Mouse (Mus musculus): Measurements from ENCODE around the gene Dnmt1.

Gene Dnmt1

DNA sequence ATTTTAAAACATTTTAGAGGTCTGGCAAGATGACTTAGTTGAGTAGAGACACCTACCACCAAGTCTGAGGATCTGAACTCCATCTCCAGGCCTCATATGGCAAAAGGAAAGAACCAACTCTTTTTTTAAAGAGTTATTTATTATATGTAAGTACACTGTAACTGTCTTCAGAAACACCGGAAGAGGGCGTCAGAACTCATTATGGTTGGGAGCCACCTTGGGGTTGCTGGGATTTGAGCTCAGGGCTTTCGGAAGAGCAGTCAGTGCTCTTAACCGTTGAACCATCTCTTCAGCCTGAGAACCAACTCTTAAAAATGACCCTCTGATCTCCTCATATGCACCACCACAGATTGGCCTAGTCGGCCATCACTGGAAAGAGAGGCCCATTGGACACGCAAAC is 72.5 kb downstream of the Dnmt1 start:
- DNase-seq (ENCODE audit: low spot score in 2 of 2): no peak

DNA sequence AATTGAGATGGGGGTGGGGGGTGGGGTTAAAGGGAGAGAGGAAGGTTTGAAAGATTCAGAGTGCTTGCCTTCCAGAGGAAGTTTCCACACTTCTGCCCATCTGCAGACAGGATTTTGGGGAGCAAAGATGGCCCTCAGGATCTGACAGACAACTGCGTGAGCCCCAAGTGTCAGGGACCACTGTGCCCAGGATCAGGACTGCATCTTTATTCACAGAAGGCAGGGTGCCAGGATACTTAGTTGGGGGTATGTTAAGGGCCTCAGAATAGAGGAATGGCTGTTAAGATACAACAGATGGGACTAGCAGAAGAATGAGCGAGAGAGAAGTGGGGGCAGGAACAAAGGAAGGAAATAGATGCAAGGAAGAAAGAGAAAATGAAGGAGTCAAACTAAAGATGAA is 73.1 kb downstream of the Dnmt1 start:
- no peak for DNase-seq (ENCODE audit: low spot score in 2 of 2)

DNA sequence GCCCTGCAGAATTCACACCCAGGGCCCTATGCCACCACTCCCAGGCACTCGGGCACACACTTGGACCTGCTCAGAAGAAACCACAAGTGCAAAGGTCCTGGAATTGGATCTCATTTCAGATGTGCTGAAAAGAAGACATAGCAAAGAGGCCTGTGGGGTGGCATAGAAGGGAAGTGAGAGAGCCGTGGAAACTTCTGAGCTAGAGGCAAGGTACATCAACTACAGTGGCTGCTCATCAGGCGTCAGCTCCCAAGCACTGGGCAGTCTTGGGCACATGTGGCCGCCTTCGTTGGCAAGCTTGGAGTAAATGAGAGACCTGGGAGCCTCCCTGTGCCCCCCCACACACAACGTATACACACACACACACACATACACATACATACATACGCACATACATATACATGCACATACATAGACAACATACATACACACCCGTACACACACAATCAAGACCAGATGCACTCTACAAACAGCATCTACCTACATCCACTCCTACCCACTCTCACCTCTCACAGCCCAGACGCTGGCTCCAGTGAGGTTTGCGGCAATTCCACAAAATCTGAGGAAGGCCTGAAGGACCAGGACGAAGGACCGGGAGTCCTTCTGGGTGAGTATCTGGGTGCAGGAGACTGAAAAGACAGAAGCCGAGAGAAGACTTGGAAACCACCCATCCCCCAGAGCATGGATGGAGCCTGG is 80.4 kb downstream of the Dnmt1 start, which contains the start of gene Angptl6:
TSS of gene Angptl6 (minus strand) at position 631 of the 696 bp plus-strand sequence.
- DNase-seq (ENCODE audit: low spot score in 2 of 2): no peak

DNA sequence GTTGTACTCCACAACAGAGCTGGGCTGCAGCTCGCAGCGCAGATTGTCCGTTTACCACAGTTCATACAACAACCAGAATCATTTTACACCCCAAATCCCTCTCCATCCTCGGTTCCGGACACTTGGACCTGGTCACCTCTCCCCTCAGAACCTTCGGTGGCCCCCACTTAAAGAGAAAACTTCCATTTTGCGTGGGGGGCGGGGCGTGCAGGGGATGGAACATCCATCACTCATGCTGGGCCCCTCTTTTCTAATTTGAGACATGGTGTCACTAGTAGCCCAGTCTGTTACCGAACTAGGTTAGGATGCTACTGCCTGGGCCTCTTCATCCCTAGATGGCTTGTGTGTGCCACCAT is 81.0 kb downstream of the Dnmt1 start:
- peak in 1 of 2 experiments; percentile 61 for DNase-seq (ENCODE audit: low spot score in 2 of 2)

DNA sequence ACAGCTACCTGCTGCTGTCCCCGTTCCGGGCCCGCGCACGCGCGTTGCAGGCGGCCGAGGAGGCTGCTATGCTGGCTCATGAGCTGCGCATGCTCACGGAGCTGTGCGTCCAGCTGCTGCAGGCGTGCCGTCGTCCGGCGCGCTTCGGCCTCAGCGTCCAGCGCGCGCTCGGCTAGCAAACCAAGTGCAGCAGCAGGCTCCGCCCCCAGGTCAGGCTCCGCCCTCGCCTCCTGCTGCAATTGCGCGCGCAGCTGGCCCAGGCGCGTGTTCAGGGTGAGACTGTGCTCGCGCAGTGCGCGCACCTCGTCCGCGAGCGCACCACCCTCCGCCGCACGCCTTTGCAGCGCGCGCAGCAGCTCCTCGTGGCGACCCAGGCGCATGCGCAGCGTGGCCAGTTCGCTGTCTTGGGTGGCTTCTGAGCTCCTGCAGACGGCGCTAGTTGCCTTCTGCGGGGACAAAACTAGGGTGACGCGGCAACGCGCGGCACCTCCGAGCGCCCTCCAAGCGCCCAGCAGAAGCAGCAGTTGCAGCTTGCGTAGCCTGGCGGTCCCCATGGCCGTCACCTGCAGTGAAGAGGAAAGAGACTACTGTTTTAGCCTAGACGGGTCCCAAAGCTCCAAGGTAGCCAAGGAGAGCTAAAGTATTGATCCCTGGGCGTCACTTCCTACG is 81.5 kb downstream of the Dnmt1 start:
- DNase-seq (ENCODE audit: low spot score in 2 of 2): peak; percentile 97 to 99

DNA sequence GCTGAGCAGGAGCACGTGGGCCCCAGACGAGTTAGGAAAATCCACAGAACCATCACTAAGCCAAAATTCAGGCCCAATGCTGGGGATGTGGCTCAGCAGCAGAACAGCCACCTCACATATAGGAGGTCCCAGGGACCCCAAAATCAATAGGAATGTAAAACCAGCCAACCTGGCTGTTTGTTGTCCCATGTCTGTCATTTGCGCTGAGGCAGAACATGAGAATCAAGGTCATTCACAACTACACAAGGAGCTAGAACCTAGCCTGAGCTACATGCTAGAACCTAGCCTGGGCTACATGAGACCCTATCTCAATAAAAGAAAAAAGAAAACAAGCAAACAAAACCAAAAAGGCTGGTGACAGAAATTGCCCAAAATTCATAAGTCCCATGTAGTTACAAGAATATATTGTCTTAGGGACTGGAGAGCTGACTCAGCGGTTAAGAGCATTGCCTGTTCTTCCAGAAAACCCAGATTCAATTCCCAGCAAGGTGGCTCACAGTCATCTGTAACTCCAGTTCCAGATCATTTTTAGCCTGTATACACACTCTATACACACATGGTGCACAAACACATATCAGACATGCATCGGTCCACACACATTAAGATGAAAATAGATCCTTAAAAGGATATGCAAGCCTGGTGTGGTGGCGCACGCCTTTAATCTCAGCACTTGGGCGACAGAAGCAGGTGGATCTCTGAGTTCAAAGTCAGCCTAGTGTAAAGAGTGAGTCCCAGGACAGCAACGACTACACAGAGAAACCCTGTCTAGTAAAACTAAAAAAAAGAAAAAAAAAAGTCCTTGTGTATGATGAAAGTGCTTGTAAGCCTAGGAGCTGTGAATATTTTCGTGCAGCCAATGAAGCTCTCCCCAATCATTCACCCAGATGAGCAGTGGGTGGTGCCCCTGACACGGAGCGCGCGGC is 82.3 kb downstream of the Dnmt1 start:
- DNase-seq (ENCODE audit: low spot score in 2 of 2): no peak

DNA sequence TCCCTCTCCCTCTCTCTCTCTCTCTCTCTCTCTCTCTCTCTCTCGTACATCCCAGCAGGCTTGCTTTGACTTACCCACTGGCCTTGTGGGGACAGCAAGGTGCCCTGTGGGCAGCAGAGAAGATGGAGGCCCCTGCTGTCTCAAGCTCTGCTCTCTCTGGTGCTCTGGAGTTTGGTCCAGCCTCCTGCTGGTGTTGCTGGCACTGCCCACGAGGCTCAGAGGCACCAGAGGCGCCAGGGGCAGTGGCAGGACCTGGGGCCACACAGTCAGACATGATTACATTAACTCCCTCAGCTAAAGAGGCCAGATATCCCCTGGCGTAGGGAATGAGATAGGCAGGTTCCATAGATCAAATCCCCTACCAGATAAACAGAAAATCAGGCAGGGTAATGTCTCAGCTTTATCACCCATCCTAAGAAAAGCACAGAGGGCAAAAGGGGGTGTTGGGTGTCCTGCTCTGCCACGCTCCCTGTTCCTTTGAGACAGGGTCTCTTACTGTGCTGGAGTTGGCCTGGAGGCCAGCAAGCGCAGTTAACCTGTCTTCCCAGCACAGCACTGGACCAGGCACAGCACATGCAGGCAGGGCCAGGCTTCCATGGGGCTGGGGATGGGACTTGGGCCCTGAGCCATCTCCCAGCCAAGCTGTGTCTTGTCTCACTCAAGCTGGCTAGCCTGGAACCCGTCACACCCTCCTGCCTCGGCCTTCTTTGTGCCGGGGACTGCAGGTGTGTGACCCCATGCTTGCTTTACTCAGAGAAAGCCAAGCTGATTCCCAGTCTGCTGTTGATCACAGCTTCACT is 83.2 kb downstream of the Dnmt1 start:
- DNase-seq (ENCODE audit: low spot score in 2 of 2): no peak

DNA sequence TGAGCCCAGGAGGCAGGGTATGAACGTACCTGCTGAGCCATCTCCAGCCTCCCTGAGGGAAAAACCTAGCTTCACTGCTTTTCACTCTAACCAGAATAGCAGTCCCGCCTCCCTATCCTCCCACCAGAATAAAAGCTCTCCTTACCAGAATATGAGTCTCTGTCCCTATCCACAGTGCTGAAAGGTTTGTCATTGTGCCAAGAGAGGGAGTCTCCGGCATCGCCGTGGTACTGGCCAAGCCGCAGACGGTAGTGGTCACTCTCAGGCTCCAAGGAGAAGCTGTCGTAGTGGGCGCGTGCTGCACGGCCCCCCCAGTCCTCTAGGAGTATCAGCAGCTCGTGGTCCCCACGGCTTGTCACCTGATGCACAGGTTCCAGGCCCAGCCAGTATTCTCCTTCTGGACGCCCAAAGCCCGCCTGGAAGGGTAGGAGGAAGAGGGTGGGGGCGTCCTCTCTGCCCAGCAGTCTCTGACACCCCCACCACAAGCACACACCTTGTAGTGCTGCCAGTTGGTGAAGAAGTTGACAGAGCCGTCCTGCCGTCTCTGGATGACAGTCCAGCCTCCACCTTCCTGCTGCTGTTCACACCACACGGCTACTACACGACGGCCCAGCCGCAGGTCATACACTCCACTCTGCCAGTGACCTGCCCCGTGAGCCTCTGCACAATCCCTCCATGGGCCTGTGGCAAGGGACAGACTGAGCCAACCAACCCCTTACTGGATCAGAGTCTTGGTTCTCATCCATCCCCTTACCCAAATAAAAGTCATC is 84.5 kb downstream of the Dnmt1 start:
- DNase-seq (ENCODE audit: low spot score in 2 of 2): no peak

DNA sequence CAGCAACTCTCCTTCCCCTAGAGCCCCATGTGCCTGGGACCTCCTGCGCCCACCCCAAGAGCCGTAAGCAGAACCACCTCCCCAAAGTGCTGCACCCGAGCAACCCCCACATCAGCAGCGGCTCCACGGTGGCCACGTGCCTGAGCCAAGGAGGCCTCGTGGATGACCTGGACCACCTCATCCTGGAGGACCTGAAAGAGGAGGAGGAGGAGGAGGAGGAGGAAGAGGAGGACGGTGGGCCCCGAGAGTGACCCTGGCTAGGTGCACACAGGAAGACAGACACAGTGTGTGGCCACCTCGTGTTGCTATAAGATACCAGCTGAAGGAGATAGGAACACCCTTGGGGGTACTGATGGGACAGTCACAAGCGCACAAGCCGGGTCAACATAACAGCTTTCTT is 86.2 kb downstream of the Dnmt1 start:
- no peak for DNase-seq (ENCODE audit: low spot score in 2 of 2)

DNA sequence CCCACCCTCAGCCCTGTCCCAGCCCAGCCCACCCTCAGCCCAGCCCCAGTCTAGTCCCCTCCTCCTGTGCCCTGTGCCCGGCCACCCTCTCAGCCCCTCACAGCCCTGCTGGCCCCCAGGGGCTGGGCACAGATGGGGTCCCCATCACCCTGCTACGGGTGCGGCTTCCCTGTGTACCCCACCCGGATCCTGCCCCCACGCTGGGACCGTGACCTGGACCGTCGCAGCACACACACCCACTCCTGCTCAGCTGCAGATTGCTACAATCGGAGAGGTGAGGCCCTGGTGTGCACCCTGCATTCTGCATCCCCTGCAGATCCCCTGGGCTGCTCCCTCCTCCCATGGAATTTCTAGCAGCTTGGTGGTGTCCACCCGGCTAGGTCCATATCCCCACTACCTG is 86.7 kb downstream of the Dnmt1 start:
- no peak for DNase-seq (ENCODE audit: low spot score in 2 of 2)

DNA sequence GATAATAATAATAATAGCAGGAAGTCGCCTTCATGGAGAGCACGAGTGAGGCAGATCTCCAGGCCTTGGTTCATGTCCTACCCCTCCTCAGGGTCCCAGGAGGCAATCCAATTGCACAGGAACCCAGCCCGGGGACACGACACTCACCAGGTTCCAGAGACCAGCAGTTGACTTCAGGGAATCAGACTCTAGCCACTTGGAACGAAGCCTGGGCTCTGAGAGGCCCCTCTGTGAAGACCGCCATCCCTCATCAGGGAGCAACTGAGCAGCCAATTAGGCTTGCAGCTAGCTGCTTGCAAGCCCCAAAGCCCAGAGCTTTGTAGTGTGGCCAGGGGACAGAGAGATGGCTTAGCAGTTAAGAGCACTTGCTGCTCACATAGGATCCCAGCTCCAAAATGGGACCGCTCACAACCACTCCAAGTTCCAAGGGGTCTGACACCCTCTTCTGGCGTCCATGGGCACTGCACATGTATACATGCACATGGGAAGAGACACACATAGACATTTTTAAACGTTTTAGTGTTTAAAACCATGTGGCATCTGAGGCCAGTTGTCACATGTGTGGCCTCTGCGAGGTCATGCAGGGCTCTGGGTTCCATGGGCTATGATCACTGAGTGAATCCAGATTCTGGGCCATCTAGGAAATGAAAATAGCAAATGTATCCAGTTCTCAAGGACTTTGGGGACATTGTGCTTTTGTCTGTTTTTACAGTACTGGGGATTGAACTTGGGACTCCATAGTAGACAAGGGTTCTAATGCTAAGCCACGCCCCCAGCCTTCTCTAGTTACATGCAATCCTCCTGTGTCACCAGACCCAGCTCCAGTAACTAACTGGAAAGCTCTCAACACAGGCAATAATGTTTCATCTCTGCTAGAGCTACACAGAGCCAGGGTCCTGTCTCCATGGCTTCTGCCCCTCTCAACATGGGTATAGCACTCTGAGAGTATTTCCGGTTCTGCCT is 89.2 kb downstream of the Dnmt1 start:
- no peak for DNase-seq (ENCODE audit: low spot score in 2 of 2)

DNA sequence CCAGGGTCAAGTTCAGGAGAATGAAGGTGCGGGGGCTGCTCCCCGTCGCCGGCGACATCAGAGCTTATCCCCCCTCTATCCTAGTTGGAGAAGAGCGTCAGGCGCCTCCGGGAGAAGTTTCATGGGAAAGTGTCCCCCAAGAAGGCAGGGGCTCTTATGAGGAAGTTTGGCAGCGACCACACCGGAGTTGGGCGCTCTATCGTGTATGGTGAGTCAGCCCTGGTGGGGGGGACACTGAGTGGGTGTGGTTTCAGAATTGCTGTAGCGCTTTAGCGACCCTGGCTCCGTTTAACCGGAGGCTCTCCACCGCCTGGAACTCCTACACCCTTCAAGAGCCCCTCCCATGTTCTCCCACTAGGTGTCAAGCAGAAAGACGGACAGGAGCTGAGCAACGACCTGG is 90.4 kb downstream of the Dnmt1 start:
- DNase-seq (ENCODE audit: low spot score in 2 of 2): no peak

DNA sequence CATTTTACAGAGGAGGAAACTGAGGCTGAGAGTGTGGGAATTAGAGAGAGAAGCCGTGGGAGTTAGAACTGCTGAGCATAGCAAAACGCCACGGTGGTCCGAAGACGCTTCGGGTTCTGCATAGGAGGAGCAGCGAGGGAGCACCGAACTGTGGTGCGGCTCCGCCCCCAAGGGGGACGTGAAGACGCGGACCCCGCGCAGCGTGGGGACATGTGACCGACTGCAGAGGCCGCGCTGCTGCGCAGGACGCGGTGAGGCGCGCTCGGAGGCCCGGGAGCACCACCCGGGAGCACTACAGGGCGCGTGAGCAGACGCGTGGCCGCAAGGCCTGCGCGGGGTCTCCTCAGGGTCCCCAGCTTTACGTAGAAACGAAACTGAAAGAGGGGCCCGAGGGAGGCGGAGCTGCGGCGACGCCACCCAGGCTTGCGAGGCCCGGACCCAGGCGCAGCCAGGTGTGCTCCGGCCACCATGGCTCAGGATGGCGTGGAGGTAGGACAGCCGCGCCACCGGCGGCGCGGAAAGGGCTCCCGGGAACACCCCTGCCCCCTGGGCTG is 91.2 kb downstream of the Dnmt1 start, which contains the start of gene A230050P20Rik:
TSS of gene A230050P20Rik (plus strand) at position 195 of the 554 bp plus-strand sequence.
- peak in 1 of 2 experiments; percentile 60 for DNase-seq (ENCODE audit: low spot score in 2 of 2)

DNA sequence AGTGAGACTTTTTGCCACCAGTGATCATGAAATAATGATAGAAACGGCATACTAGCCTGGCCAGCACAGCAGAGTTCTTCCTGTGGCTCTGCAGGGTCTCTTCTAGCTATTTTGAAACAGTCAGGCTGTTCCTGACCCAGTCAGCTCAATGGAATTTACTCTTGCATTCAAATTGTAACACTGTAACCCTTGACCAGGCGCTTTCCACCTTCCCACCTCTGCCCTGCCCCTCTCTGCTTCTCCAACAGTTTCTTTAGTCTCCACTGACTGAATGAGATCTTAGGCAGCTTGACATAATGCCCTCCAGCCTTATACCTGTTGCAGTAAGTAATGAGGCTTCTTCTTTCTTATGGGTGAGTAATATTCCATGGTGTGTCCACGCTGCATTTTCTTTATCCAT is 92.8 kb downstream of the Dnmt1 start:
- no peak for DNase-seq (ENCODE audit: low spot score in 2 of 2)

DNA sequence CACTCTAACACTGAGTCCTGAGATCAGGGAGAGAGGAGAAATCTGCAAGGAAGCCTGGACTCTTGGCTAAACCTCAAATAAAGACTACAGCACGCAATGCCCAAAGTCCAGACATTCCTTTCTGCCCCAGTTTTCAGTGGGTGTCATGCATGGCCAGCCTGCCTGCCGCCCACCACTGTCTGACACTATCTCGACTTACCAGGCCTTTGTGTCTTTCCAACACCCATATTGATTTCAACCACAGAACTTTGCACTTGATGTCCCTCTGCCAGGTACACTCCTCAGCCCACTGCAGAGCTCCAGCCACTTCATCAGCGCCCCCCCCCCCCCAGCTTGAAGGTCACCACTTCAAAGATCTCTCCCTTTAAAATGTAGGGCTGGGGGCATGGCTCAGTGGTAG is 97.5 kb downstream of the Dnmt1 start:
- no peak for DNase-seq (ENCODE audit: low spot score in 2 of 2)

DNA sequence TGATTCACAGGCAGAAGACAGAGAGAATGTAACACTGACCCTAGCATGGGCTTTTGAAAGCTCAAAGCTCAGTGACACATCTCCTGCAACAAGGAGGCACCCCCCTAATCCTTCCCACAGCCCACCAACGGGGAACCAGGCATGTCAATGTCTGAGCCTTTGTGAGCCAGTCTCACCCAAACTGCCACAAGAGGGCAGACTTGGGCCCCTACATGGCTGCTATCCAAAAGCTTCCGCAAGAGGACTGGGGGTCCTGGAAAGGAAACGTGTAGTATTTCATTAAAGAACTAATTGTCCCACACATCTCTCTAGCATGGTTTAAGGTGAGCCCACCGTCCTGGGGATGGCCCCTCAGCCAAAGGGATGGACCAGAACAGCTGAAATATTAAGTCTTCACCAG is 97.9 kb downstream of the Dnmt1 start:
- peak in 1 of 2 experiments; percentile 58 for DNase-seq (ENCODE audit: low spot score in 2 of 2)

DNA sequence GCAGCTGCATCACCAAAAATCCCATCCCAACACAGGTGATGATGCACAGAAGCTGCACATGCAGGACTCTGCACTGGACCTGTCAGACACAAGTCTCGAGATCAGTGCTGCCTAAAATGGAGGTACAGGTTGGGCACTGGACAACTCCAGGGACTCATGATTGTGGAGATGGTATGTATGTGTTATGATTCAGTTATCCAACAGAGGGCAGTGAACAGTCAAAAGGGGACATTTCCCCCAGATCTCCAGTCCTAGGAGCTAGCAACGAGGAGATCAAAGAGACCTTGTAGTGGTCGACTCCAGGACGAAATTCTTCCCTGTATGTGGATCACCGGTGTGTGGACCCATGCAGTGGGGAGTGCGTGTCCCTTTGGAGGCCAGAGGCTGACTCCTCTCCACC is 99.8 kb downstream of the Dnmt1 start:
- no peak for DNase-seq (ENCODE audit: low spot score in 2 of 2)

All from spleen, postnatal 10 days (tissue).